Mouse (Mus musculus) ES-Bruce4 (cell line): ENCODE data around the gene Tomm70a. TPM values are rescaled to one million over a fixed set of nuclear protein-coding genes. Genes with fewer than 3 reads are reported as not detected.

Source experiments
- H3K27ac ChIP-seq: 2 replicates; pipeline ENCODE4 v1.5.1; 2012; ENCODE audit warnings: low read length, inconsistent platforms; ENCODE audit not compliant: insufficient read depth
- H3K27me3 ChIP-seq: 2 replicates; pipeline ENCODE4 v1.6.1; 2012; ENCODE audit warnings: mild to moderate bottlenecking, low read length, inconsistent platforms; ENCODE audit not compliant: control insufficient read depth, poor library complexity, insufficient read depth, severe bottlenecking
- H3K36me3 ChIP-seq: 2 replicates; pipeline ENCODE4 v1.6.1; 2012; ENCODE audit warnings: inconsistent platforms, mild to moderate bottlenecking, low read length, moderate library complexity; ENCODE audit not compliant: control insufficient read depth, poor library complexity, insufficient read depth, severe bottlenecking
- H3K4me1 ChIP-seq: one replicate; pipeline ENCODE4 v1.8.1; 2011; ENCODE audit warnings: low read length; ENCODE audit not compliant: control insufficient read depth, insufficient read depth
- H3K4me3 ChIP-seq: 2 replicates; pipeline ENCODE4 v1.5.1; 2011; ENCODE audit warnings: low read depth, mild to moderate bottlenecking, low read length
- H3K9ac ChIP-seq: 2 replicates; pipeline ENCODE4 v1.6.1; 2012; ENCODE audit warnings: low read depth, mild to moderate bottlenecking, inconsistent platforms; ENCODE audit not compliant: poor library complexity, severe bottlenecking
- H3K9me3 ChIP-seq: replicated peaks from 2 replicates; pipeline ENCODE4 v1.6.1; 2012; ENCODE audit warnings: mild to moderate bottlenecking, low read length, inconsistent platforms; ENCODE audit not compliant: control insufficient read depth, poor library complexity, insufficient read depth, severe bottlenecking
- CTCF ChIP-seq: IDR thresholded peaks from one replicate; pipeline ENCODE4 v1.8.1; 2011; ENCODE audit warnings: low read depth, low read length
- EP300 ChIP-seq: IDR thresholded peaks from 2 replicates; pipeline ENCODE4 v1.6.1; 2011; ENCODE audit warnings: low read depth, low read length; ENCODE audit not compliant: insufficient read depth
- POLR2A ChIP-seq: IDR thresholded peaks from one replicate; pipeline ENCODE4 v1.8.1; 2011; ENCODE audit warnings: low read length; ENCODE audit not compliant: insufficient read depth
- polyA plus RNA-seq: library from polyadenylated mRNA; stranded (reverse); fragments of >200 nt; gene quantifications from 2 replicates; pipeline ENCODE4 v1.2.4, GENCODE M21; 2011; ENCODE audit warnings: low read depth; ENCODE audit not compliant: missing spikeins, insufficient read depth, insufficient read length

Tomm70a gene
- polyA plus RNA-seq, 1 experiment = 126 TPM

GRCm38 (mm10) chr16:57122682-57123445, 1.4 kb downstream of the Tomm70a start:
- Histone ChIP-seq H3K4me3 (peak overlapping the region; percentile 86), H3K36me3 (peaks cover 15% of the 10 kb centered on the region), H3K27me3 (no peaks in the 10 kb centered on the region), H3K27ac (no peak overlapping the region), H3K9ac (peak overlapping the region; percentile 97), H3K9me3 (no peaks in the 10 kb centered on the region), H3K4me1 (no peaks in the 10 kb centered on the region)
- TF ChIP-seq POLR2A = no peak
- TF ChIP-seq CTCF = no peak
- TF ChIP-seq EP300 = no peak

- Histone ChIP-seq H3K36me3 (peaks cover 18% of the 10 kb centered on the region), H3K4me3 (no peak overlapping the region), H3K9ac (no peak overlapping the region), H3K27me3 (no peaks in the 10 kb centered on the region), H3K4me1 (no peaks in the 10 kb centered on the region), H3K9me3 (no peaks in the 10 kb centered on the region), H3K27ac (no peak overlapping the region)
- TF ChIP-seq POLR2A (no peak), CTCF (no peak), EP300 (no peak)
Observed at GRCm38 (mm10) chr16:57126268-57126667, 4.8 kb downstream of the Tomm70a start.

- H3K9me3 ChIP-seq = no peaks in the 10 kb centered on the region
- peaks cover 19% of the 10 kb centered on the region for H3K36me3 ChIP-seq
- H3K27me3 ChIP-seq = no peaks in the 10 kb centered on the region
- TF ChIP-seq POLR2A (no peak), EP300 (no peak), CTCF (no peak)
- no peak overlapping the region for H3K4me3 ChIP-seq
- no peak overlapping the region for H3K27ac ChIP-seq
- no peaks in the 10 kb centered on the region for H3K4me1 ChIP-seq
- H3K9ac ChIP-seq = no peak overlapping the region
Observed at GRCm38 (mm10) chr16:57127825-57128224, 6.3 kb downstream of the Tomm70a start.

- Histone ChIP-seq H3K4me3 (no peak overlapping the region), H3K27ac (peak overlapping the region; percentile 93), H3K9me3 (no peaks in the 10 kb centered on the region), H3K4me1 (peaks cover 2% of the 10 kb centered on the region), H3K9ac (no peak overlapping the region; the same call in 1 of the 2 replicates), H3K27me3 (no peaks in the 10 kb centered on the region), H3K36me3 (peaks cover 31% of the 10 kb centered on the region)
- TF ChIP-seq EP300 = no peak
Observed at GRCm38 (mm10) chr16:57130752-57131400, 9.4 kb downstream of the Tomm70a start.

DNA sequence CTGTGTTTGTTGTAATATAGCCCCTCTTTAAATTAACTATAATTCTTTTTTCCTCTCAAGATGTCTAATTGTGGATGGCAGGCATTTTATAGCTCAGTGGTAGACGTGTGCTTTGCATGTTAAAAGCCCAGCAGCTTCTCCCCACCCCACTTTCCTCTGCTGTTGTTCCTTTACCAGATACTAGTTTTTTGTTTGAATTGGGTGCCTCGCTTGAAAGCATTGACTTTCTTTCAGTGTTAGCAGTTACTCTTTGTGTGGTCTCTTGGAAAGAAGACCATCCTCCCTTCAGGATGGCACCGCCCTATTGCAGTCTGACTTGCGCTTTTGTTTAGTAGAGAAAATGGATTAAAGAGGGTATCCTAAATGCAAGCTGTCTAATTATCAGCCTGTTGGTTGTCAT, 10.0 kb downstream of the Tomm70a start:
- no peaks in the 10 kb centered on the region for H3K9me3 ChIP-seq
- peak overlapping the region; percentile 48 for H3K27ac ChIP-seq
- no peak overlapping the region for H3K4me3 ChIP-seq
- peaks cover 37% of the 10 kb centered on the region for H3K36me3 ChIP-seq
- no peaks in the 10 kb centered on the region for H3K27me3 ChIP-seq
- peaks cover 2% of the 10 kb centered on the region for H3K4me1 ChIP-seq
- H3K9ac ChIP-seq = no peak overlapping the region; the same call in 1 of the 2 replicates
- no peak for TF ChIP-seq CTCF
- no peak for TF ChIP-seq EP300
- TF ChIP-seq POLR2A = no peak

GRCm38 (mm10) chr16:57132326-57132725, 10.8 kb downstream of the Tomm70a start:
- no peak overlapping the region for H3K9ac ChIP-seq
- TF ChIP-seq POLR2A (no peak), EP300 (no peak), CTCF (no peak)
- H3K36me3 ChIP-seq = peaks cover 45% of the 10 kb centered on the region
- no peak overlapping the region for H3K4me3 ChIP-seq
- no peak overlapping the region for H3K27ac ChIP-seq
- peaks cover 2% of the 10 kb centered on the region for H3K4me1 ChIP-seq
- no peaks in the 10 kb centered on the region for H3K9me3 ChIP-seq
- no peaks in the 10 kb centered on the region for H3K27me3 ChIP-seq
